Mouse (Mus musculus) left cerebral cortex, adult 18-20 months (tissue): Measurements from ENCODE around the gene Plpp4. TPM values are rescaled to one million over a fixed set of nuclear protein-coding genes. Genes with fewer than 3 reads are reported as not detected.

Experiments used
- DNase-seq, 2 experiments: peaks; one replicate each; pipeline ENCODE4 v3.0.0; 2021 to 2022; ENCODE audit warnings: low spot score in 2 of 2, mixed read lengths in 1 of 2
- total RNA-seq, 2 experiments: library from RNA; stranded (reverse); gene quantifications; 2 replicates each; pipeline ENCODE4 v1.2.3; 2021

Gene Plpp4
- total RNA-seq, 2 experiments from 2014 or later: 10.4 to 11.0 TPM

DNA sequence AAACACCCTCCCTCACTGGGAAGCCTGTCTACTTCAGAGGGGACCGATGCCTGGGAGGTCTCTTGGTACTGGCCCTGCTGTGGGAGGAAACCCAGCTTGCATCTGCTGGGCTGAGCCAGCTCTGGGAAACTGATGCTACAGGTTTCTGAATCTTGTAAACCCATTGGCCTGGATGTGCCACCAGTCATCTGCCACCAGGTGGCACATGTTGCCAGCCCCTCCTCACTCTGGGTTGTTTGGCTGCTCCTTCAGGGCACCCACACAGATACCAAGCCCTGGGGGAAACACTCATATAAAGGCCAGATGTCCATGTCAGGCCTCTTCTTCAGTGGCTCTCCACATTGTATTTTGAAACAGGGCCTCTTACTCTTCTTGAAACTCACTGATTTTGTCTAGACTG, 36.4 kb downstream of the Plpp4 start:
- peak in 1 of 2 experiments; percentile 7 for DNase-seq

DNA sequence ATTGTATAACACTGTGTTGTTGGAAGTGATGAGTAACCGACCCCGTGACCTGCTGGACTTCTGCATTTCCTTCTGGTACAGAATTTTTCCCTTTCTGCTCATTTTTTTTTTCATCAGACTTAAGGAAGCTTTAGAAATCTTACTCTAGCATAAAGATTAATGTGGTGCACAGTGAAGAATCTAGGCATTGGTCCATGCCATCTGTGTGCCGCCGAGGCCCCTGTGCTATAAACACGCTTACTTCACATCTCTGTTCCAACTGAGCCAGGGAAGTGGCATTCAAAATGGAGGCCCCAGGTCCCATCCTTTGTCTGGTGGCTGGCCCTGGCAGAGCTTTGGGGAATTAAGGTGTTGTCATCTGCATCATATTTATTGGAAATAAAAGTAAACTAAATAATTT, 44.8 kb downstream of the Plpp4 start:
- no peak for DNase-seq

DNA sequence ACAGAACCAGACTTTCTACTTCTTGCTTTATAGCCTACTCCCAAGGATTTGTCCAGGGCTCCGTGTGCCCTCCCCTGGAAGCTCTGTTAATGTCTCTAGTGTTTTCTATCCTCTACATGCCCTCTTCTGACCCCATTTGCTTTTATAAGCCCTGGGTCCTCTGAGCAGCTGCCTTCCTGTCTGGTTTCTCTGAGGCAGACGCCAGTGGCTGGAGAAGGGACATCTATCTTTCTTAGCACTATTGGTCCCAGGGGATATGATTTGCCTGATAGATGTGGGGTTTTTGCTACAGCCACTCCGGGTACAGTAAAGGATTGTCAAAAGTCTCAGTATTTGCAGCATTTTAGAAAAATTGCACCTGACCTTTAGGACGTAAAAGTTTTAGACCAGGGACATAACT, 46.5 kb downstream of the Plpp4 start:
- no peak for DNase-seq

- DNase-seq: no peak
These were observed 50.4 kb downstream of the Plpp4 start for GRCm38 (mm10) chr7:129307042-129307825.

DNA sequence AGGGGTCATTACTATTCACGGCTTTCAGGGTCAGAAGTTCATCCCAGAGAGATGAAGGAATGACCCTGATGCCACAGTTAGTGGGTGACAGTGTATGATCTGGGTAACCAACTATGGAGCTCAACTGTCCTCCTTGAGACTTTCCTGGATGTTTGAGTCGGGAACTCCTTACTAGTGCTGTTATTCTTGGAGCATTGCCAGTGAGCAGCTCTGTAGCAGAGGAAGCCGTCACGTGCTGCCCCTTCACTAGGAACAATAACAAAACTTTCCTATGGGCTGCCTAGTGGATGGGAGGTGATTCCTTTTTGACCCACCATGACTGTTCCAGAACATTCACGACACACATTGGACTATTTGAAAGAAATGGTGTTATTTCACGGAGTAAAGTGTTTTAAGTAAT, 51.8 kb downstream of the Plpp4 start:
- DNase-seq: no peak

DNA sequence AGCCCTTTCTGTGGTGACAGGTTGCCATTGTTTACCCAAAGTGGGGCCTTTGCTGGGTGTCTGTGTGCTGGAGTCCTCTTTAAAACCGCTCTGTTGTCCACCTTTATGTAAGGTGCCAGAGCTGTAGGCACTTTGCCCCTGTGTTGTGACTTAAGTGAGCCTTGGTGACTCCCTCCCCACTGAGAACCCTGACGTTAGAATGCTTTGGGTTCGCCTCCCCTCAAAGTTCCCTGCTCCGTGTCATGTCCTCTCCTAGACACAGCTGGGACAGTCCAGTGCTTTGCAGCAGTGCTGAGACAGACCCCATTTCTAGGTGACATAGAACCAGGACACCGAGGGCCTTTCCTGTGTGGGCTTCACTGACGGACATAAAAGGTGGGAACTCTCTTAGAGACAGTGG, 55.7 kb downstream of the Plpp4 start:
- DNase-seq: no peak

DNA sequence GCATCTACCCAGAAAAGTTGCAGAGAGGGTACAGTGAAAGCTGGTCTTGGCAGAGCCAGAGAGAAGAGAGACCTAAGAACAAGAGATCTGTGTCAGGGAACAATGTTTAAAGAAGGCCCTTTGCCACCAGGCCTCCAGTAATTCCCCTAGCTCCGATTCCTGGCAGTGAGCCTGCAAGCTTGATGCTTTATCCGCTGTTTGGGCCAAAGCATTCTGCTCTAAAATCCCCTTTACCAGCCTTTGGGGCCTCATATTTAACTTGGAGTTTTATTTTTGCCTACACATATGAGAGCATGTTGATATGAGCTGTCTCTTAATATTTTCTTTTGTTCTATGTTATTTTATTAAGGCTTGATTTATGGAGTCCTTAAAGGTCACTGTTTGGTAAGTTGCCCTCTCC, 57.1 kb downstream of the Plpp4 start:
- no peak for DNase-seq

DNA sequence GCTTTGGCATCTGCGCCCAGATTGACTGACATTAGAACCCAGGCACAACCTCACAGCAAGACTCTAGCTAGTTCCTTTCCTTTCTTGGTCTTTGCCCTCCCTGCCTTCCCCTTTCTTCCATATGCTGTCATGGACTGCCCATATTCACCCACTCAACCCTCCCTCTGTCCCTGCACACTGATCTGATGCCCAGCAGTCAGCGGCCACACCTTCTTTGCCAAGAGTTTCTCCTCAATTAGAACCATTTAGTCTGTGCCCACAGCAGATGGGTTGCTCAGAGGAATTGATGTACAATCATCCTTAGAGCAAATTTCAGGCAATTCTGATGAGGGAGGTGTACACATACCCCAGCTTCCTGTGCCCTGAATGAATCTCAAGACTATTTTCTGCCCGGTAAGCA, 83.3 kb downstream of the Plpp4 start:
- no peak for DNase-seq

DNA sequence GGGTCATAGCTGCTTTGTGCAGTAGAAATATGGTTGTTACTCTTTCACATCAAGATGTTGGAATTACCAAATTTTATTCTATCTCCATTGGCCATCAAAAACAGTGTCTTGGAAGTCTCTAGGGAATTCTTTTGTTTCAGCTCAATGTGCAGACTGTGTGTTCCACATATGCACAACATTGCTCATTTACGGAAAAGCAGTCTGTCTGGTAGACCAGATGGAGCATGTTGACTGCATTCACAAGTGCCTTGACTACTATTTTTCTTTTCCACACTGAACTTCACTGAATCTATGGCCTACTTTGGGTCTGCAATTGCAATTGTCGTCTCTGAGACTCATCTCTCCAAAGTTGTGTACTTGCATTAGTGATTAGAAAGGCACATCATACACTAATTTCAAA, 98.7 kb downstream of the Plpp4 start:
- no peak for DNase-seq

- no peak for DNase-seq
These were observed 118.5 kb downstream of the Plpp4 start for GRCm38 (mm10) chr7:129375306-129375705.

GRCm38 (mm10) chr7:129385149-129385548, 128.3 kb downstream of the Plpp4 start:
- no peak for DNase-seq

DNA sequence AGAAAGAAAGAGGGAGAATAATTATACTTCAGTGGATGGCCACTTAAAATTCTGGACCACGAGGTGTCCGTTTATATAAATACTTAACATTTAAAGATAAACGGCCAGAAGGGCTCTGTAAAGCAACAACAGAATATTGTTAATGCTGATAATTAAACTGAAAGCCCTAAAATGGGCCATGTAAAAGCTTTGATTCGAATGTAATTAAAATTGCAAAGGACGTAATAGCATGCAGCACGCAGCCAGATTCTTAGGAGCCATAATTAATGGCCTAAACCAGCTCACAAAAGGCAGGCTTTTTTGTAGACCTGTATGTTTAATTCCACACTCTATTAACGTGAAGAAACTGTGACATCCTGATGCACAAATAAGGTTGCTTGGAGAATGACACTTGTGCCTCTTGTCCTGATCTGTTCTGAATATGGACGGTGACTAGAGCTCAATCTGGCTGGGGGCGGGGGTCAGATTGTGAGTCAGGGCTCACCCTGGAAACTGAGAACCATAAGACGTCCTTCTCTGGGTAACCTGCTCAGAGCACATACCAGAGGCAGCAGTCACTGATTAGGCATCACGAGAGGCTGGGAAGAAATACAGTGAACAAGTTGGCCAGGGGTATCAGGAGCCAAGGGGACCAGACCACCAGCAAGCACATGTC, 136.1 kb downstream of the Plpp4 start:
- no peak for DNase-seq

DNA sequence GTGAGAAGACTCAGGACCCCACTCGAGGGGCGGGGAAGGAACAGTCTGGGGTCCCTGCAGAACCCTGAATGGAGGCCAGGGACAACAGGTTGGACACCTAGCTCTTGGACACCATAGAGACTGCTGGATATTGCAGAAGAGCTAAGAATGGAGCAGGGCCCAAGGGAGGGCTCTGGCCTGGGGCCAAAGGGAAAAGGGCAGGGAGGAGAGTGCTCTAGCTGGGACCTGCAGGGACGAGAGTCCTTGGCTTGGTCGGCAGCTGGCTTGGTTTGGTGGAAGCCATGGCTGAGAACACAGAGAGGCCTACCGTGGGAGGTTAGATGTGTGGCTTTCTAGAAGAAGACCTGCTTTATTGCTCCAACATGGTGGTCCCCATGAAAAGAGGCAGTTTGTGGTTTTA, 139.7 kb downstream of the Plpp4 start:
- no peak for DNase-seq

DNA sequence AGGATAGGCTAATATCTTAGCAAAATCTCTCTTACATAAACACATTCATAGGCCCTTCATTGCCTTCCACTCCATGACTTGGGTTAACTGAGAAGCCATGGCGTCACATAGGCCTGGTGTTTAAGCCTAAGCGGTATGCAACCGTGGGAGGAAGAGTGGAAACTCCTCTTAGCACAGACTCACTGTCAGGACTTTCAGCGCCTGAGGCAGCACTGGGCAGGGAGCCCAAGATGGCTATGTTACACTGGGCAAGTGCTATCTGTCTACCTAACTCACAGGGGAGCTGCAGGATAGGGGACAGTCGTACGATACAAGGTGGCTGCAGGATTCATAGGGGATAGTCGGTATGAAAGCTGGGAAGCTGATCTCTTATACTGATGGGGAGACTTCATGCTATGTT, 142.2 kb downstream of the Plpp4 start:
- peak; percentile 29 to 43 for DNase-seq

DNA sequence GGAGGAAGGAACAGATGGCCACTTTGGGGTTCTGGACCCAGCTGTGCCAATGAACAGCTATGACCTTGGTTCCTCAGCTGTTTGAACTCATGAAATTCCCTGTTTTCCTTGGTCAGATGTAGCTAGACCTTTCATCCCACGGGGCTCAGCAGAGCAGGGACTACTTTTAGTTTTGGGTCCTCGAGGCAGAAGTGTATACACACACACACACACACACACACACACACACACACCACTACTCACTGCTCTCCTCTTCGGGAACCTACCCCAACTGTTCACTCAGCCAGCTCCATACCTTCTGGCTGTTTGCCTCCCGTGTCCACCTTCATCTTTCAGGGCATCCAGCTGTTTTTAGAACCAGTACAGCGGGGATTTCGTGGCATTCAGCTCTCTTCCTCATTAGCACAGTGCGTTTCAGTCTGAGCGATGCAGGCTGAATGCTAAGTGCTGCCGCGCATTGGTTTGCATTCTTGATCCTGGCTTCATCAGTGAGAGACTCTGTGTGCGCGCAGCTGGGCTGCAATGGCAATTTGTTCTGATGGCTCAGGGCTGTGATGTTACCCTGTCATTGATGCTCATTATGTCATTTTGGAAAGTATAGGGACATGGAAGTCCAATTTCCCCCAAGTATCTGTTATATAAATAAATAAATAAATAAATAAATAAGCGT, 146.0 kb downstream of the Plpp4 start:
- peak; percentile 6 to 18 for DNase-seq

- no peak for DNase-seq
These were observed 149.2 kb downstream of the Plpp4 start for GRCm38 (mm10) chr7:129406069-129406468.

DNA sequence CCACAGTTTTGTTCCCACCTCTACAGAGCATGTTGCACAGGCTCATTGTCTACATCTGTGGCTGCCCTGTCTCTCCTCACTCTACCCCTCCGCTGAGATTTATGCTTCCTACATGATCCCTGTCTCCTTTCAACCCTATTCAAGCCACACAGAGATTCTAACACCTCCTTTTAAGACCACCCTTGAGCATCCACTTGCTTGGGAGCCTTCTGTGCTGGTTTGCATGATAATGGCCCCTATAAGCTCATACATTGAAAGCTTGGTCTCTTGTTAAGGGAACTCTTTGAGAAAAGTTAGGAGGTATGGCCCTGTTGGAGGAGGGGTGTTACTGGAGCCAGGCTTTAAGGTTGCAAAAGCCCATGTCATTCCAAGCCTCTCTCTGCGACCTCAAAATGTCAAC, 155.9 kb downstream of the Plpp4 start:
- no peak for DNase-seq

GRCm38 (mm10) chr7:129415179-129415578, 158.3 kb downstream of the Plpp4 start:
- DNase-seq: no peak

- no peak for DNase-seq
These were observed 164.3 kb downstream of the Plpp4 start for GRCm38 (mm10) chr7:129421181-129421580.

DNA sequence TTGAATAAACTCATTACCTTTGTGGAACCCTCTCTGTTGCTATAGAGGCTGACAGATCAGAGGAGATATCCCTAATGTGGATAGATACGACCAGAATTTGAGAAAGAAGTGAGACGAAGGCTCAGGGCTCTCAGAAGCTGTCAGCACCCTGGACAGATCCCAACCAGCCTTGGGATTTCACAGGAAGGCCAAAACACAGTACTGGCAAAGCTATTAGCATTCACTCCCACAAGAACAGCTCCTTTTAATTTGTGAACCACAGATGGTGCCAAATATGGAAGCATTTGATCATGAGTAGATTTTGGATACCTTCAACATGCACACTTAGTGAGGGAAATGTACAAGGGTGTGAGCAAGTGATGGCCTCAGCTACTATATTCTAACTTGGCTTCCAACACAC, 168.7 kb downstream of the Plpp4 start:
- DNase-seq: no peak

DNA sequence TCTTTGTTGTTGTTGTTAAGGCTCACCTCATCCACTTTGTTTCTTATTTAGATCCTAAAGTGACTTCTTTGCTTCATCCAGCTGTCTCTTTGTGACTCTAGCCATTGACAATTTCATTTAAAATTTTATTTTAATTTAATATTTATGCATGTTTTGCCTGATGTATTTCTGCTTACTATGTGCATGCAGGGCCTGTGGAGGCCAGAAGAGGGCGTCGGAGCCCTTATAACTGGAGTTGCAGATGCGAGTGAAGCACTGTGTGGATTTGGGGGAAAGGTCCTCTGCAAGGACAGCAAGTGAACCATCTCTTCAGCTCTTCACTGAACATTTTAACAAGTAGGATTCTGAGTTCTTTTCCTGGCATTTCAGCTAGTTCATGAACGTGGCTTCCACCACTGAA, 172.0 kb downstream of the Plpp4 start:
- no peak for DNase-seq

GRCm38 (mm10) chr7:129429903-129430302, 173.1 kb downstream of the Plpp4 start:
- DNase-seq: no peak
